Mouse (Mus musculus) testis, adult 10 weeks (tissue): ENCODE results near the gene Slc35c2. TPM values are rescaled to one million over a fixed set of nuclear protein-coding genes. Genes with fewer than 3 reads are reported as not detected.

ENCODE experiments used
- polyA plus RNA-seq: library from polyadenylated mRNA; stranded (reverse); fragments of 350-450 nt; fragmentation: Illumina TruSeq; extraction: RNeasy Lipid Tissue Mini Kit (QIAGEN cat#74804); gene quantifications from one replicate; pipeline ENCODE4 v1.2.3, GENCODE M21; 2014; ENCODE audit warnings: low read depth, low replicate concordance

The Slc35c2 gene
- polyA plus RNA-seq: 3.6 TPM

DNA sequence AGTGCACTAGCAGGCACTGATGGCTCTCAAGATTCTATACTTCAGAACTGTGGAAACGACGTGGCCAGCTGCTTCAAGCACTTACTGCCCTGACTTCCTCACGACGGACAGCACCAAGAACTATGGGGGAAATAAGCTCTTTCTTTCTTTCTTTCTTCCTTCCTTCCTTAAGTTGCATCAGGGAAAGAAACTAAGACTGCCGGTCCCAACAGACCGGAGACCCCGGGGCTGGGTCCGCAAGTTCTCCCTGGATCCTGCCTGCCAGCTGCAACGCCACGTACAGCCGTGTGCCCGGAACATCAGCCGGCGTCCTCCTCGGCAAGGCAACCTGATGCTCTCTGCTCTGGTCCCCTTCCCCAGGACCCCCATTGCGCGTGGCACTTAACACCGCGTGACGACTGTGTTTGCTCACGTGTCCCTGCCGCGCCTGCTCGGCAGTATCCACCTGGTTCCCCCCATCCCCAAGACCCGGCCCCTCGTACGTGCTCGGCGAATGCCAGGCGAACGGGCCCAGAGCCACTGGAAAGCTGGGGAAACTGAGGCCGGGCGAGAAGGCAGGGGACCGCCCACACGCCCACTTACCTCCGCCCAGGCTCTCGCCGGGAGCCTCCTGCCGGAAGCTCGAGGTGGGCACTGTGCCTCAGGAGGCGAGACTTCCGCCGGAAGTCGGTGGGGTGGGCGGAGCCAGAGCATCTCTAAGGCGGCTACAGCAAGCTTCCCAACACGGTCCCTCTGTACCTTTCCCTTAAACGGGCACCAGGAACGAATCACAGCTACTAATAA is at the start of gene Slc35c2:
Gene Slc35c2 (minus strand): TSS at position 668 of the 783 bp plus-strand sequence.

DNA sequence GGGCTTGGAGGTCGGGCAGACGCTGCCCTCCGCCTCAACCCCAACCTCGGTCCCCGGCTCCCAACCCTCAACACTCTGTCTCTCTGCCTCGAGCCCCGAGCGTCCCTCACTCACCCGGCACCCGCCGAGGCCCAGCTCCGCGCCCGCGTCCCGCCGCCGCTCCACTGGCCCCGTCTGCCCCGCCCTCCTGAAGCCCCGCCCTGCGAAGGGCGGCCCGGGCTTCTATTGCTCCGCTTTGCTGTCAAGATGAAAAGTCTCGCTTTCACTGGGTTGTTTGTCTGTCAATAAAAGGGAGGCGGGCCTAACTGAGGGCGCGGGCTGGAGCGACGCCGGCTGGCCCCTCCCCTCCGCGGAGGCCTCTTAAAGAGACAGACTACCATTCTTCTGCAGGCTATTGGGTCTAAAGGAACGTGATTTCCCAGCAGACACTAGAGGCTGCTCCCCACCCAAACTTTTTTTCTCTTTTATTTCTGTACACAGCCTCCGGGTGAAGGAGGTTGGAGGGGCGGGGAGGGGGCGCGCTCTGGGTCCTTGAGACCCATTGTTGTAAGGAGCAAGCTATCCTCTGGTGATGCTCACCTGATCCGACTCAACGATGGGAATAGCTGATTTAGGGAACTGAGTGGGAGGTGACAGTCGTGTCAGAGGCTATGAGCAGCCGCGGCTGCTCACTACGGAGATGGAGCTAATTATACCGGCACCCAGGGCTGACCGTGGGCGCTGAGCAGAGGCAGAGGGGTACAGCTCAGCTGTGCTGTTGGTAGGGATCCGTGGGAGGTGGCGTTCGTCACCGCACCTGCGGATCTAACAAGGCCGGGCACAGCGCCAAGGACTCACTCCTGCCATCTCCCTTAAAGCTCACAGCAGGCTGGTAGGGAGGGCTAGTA is 38.9 kb upstream of the Slc35c2 start, which contains the start of gene Elmo2:
Gene Elmo2 (minus strand): TSS at position 176 of the 887 bp plus-strand sequence.

DNA sequence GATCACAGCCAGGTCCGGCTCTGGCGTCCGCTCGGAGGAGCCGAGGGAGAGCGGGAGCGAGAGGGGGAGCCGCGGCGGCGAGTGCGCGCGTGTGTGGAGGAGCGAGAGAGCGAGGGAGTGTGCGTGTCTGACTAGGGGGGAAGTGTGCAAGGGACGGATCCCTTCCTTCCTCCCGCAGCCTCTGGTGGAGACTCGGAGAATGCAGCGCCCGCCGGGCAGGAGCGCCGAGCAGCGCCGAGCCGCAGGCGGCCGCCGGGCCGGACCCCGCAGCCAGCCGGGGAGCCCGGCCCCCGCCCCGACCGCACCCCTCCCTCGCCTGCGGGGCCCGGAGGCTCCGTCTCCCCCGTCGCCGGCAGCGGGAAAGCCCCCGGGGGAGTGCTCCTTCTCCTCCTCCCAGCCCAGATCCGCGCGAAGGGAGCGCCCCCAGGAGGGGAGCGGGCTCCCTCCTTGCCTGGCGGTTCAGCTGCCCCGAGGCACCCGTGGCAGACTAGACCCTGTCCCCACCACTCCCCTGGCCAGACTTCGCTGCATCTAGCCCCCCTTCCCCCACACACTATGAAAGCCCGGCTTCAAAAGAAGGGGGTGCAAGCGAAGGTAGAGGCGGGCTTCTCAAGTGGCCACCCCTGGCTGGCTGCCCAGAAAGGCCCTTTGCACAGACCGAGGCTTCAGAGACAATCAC is 52.9 kb downstream of the Slc35c2 start, which contains the start of gene Cdh22:
Gene Cdh22 (minus strand): TSS at position 241 of the 679 bp plus-strand sequence.

Other genes with a start within 250 kb of the Slc35c2 start
- not detected for gene Cd40, start 232.2 kb downstream of the Slc35c2 start, polyA plus RNA-seq
- 2.2 TPM for gene 1700025C18Rik, start 197.1 kb downstream of the Slc35c2 start, polyA plus RNA-seq
- not detected for gene Cdh22, start 53.0 kb downstream of the Slc35c2 start, polyA plus RNA-seq
- 2.5 TPM for gene Elmo2, start 38.6 kb upstream of the Slc35c2 start, polyA plus RNA-seq
- not detected for gene Zfp663, start 80.9 kb upstream of the Slc35c2 start, polyA plus RNA-seq
- gene Zfp334, start 100.4 kb upstream of the Slc35c2 start, polyA plus RNA-seq: 1.4 TPM
- not detected for gene Ocstamp, start 112.5 kb upstream of the Slc35c2 start, polyA plus RNA-seq
- gene Slc13a3, start 185.4 kb upstream of the Slc35c2 start, polyA plus RNA-seq: not detected
- 2.6 TPM for gene Trp53rka, start 205.5 kb upstream of the Slc35c2 start, polyA plus RNA-seq
- gene Slc2a10, start 215.9 kb upstream of the Slc35c2 start, polyA plus RNA-seq: 0.07 TPM